Mouse (Mus musculus) mesoderm, embryonic 11.5 days (tissue): ENCODE data around the gene Jazf1.

Experiments used
- DNase-seq: peaks from one replicate; pipeline ENCODE4 v3.0.0-alpha.2; 2012; ENCODE audit warnings: low read depth, low spot score

Gene Jazf1

GRCm38 (mm10) chr6:52956131-52956530 lies 112.3 kb downstream of the Jazf1 start:
- no peak for DNase-seq

GRCm38 (mm10) chr6:52955304-52955703 lies 113.1 kb downstream of the Jazf1 start:
- no peak for DNase-seq

GRCm38 (mm10) chr6:52954861-52955260 lies 113.6 kb downstream of the Jazf1 start:
- no peak for DNase-seq

- DNase-seq = no peak
Observed at GRCm38 (mm10) chr6:52954441-52954840, 114.0 kb downstream of the Jazf1 start.

DNA sequence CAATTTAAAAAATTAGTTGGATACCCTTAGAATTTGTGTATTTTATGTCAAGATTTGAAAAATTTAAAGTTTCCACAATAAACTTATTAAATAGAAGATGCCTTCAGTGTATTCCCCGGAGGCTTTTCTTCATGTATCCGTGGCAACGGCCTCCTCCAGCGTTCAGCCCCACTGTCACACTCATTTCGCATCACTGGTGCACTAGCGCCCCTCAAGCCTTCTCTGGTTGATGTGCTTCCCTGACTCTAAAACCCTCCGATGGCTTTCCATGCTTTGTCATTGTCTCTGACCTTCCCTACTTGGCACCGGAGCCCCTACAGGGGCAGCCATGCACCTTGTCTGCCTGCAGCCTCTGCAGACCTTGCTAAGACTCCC lies 115.9 kb downstream of the Jazf1 start:
- DNase-seq = no peak

DNA sequence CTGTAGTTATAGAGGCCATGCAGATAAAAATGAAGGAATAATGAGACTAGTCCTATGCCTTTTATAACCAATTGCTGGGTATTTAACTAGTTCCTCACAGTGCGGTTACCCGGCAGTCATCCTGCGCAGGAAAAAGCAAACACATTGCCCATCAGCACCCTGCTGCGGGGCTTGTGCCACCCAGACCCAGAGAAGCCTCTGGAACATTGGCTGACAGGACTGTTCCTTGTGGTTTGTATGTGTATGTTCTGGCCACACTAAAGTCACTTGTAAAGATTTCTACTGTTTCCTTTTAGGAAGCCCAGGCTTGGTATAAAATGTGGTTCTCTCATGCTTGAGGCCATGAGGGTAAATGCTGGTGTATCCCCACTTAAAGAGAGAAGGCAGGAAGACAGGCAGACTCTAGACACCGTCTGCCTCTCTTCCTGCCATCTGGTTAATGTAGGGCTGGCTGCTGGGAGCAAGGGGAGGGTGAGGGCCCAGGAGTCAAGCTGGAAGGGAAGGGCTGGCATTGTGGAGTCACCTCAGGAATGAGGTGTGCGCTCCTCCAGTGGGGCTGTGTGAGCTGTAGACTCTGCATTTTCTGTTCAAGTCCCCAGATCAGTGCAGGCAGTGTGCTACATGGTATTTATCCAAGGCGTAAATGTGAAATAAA lies 116.4 kb downstream of the Jazf1 start:
- DNase-seq = peak; percentile 44

DNA sequence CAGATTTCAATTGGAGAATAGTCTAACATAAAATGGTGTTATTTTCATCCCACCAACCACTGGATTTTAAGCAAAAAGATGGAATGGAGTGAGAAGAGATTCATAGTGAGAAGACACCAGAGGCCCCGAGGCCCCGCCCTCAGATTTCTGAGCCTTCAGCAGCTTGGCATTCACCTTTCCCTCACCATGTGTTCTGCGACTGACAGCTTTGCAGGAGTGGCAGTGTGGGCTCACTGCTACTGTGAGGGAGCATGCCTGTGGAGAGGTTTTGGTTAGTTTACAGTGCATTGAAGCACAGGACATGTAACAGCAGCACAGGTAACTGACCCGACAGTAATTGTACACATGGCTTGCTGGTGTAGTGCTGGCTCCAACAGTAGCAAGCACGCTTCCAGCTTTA lies 118.1 kb downstream of the Jazf1 start:
- DNase-seq = no peak

GRCm38 (mm10) chr6:52942534-52942933 lies 125.9 kb downstream of the Jazf1 start:
- no peak for DNase-seq

DNA sequence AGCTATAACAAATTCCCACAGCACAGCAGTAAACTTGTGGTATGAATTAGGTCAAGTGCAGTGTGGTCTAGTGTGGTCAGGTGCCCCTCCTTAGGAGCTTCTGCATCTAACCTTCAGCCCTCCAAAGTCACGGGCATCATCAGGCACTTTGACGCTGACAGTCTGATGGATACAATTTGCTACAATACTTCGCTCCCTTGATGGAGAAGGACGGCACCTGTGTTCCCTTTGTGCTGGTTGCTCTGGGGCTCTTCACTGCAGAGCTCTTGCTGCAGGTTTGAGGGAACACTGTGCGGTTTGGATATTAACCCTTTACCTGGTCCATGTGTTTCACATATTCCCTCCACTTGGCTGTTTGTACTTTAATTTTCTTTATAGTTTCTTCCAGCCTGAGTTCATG lies 126.3 kb downstream of the Jazf1 start:
- DNase-seq = no peak

DNA sequence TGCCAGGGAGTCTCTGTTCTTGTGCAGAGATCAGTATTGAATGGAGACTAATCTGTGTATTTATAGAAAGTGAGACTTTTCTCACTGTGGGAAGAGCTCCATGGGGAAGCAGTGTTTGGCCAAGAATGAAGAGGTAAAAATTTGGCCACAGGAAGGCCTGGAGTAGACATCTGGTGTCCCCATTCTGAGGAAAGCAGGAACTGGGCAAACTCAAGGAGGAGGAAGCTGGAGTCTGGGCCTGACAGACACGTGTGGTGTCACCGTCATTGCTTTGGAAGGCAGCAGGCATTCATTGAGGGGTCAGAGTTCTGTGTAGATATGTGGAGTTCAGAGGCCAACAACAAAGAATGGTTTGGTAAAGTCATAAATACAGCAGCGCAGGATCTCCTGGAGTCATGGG lies 130.5 kb downstream of the Jazf1 start:
- no peak for DNase-seq

GRCm38 (mm10) chr6:52936995-52937394 lies 131.4 kb downstream of the Jazf1 start:
- no peak for DNase-seq

DNA sequence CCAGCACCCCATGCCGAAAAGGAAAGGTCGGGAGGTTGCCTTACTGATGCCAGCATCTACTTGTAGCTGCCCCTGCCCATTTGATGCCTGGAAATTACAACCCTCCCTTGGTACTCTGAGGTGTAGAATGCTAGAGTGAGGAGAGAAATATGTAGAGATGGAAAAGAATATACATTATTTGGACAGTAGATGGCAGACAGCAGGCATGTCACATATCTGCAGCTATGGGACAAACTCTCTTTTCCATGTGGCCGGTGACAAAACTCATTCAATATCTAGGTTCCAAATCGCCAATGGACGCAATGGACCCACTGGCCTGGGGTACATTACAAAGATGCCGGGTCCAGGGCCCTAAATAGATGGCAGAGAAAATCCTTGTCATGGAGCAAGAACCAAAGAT lies 134.4 kb downstream of the Jazf1 start:
- DNase-seq = no peak

GRCm38 (mm10) chr6:52932603-52933178 lies 135.7 kb downstream of the Jazf1 start:
- no peak for DNase-seq

GRCm38 (mm10) chr6:52929358-52929757 lies 139.1 kb downstream of the Jazf1 start:
- no peak for DNase-seq

GRCm38 (mm10) chr6:52926947-52927346 lies 141.5 kb downstream of the Jazf1 start:
- DNase-seq = no peak

DNA sequence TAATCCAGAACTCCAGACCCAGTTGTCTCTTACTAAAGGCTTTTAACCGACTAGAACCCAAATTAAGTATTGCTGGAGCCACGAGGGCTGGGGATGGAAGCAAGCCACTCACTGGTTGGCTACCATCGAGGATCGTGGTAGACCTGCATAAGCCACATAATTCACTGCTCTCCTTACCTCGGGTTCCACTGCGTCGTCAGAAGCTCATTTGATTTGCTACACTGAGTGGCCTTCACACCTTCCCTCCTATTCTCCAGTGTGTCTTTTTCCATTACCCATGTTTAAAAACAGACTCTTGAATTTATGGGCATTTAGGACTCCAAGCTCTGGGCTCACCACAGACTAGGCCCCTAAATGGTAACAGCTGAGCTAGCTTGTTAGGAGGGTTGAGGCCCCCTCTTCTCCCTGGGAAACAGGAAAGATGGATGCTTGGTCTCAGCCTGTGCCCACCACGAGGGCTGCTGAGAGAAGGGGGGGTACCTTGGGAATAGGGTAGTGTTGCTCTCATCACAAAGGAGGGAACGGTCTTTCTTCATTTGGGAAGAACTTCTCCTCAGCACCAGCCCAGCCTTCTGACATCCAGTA lies 142.9 kb downstream of the Jazf1 start:
- DNase-seq = no peak

- DNase-seq = no peak
Observed at GRCm38 (mm10) chr6:52921248-52921647, 147.2 kb downstream of the Jazf1 start.

DNA sequence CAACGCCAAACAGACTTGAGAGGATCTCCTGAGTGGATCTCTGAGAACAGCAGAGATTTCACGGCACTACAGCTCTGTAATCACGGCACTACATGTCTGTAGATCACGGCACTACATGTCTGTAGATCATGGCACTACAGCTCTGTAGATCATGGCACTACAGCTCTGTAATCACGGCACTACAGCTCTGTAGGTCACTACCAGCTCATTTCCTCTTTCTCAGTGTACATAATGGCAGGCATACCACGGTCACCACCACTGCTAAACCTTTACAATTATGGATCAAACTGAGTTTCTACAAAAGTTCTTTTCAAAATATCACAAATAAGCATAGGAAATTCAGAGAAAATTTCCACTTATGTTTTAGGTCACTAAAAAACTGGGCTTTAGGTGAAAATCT lies 147.7 kb downstream of the Jazf1 start:
- DNase-seq = no peak

DNA sequence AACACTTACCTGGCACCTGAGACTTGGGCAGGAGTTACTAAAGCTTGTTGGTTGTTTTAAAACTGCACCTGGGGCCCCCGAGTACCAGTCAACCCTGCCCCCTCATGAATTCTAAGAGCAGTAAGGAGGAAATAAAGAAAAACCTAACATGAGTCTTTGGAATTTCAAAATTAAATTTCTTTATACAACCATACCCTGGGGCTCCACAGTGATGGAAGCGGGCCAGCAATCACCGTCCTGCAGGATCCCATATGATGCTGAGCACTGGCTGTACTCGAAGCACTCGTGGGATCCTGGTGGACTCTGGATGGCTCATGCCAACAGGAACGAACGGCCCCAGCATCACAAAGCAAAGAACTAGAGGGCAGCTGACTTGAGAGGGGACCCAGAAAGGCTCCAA lies 149.0 kb downstream of the Jazf1 start:
- DNase-seq = no peak

- peak; percentile 80 for DNase-seq
Observed at GRCm38 (mm10) chr6:52918980-52919379, 149.5 kb downstream of the Jazf1 start.

DNA sequence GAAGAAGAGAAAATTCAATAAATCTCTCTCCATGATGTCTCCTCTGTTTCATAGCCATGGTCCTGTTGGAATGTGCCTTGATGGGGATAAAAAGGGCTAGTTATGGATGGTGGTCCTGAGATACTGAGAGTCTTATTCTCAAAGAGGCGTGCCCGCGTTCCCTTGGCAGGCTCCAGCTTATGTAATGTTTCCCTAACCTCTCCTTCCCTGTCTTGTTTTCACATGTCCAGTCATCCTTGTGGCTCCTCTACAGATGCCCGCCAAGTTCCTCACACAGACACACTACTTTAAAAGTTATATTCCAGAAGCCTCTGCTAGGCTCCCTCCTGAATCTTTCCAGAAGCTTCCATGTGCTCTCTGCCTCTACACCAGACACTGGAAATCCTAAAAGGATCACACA lies 151.0 kb downstream of the Jazf1 start:
- DNase-seq = no peak

GRCm38 (mm10) chr6:52916836-52917376 lies 151.5 kb downstream of the Jazf1 start:
- DNase-seq = no peak

- no peak for DNase-seq
Observed at GRCm38 (mm10) chr6:52914921-52915320, 153.5 kb downstream of the Jazf1 start.
